Mouse (Mus musculus) neural tube, embryonic 13.5 days (tissue): ENCODE measurements around the gene T2. TPM values are rescaled to one million over a fixed set of nuclear protein-coding genes. Genes with fewer than 3 reads are reported as not detected.

Experiments
- ATAC-seq: fragments of 200-750 bp; cut with Nextera tagmentation; 2 replicates; pipeline ENCODE4 v1.8.0; 2017; ENCODE audit warnings: low read depth, mild to moderate bottlenecking, moderate TSS enrichment, moderate library complexity
- H3K27ac ChIP-seq: fragments of 300-500 bp; sonication (generic); replicated peaks from 2 replicates; pipeline ENCODE4 v1.5.1; 2015; ENCODE audit warnings: moderate library complexity, mild to moderate bottlenecking, inconsistent platforms
- H3K27me3 ChIP-seq: fragments of 300-500 bp; sonication (generic); 2 replicates; pipeline ENCODE4 v1.6.1; 2015; ENCODE audit warnings: mild to moderate bottlenecking, inconsistent platforms
- H3K36me3 ChIP-seq: fragments of 300-500 bp; sonication (generic); 2 replicates; pipeline ENCODE4 v1.6.1; 2015; ENCODE audit warnings: mild to moderate bottlenecking, inconsistent platforms
- H3K4me1 ChIP-seq: fragments of 300-500 bp; sonication (generic); replicated peaks from 2 replicates; pipeline ENCODE4 v1.6.1; 2015; ENCODE audit warnings: inconsistent platforms
- H3K4me2 ChIP-seq: fragments of 300-500 bp; sonication (generic); 2 replicates; pipeline ENCODE4 v1.6.1; 2015; ENCODE audit warnings: inconsistent platforms, mild to moderate bottlenecking, moderate library complexity
- H3K4me3 ChIP-seq: fragments of 300-500 bp; sonication (generic); 2 replicates; pipeline ENCODE4 v1.5.1; 2015; ENCODE audit warnings: mild to moderate bottlenecking, inconsistent platforms
- H3K9ac ChIP-seq: fragments of 300-500 bp; sonication (generic); 2 replicates; pipeline ENCODE4 v1.6.1; 2015; ENCODE audit warnings: moderate library complexity, mild to moderate bottlenecking, inconsistent platforms
- H3K9me3 ChIP-seq: fragments of 300-500 bp; sonication (generic); 2 replicates; pipeline ENCODE4 v1.6.1; 2016; ENCODE audit warnings: inconsistent platforms
- WGBS: fragments of 180-500 bp; shearing (Covaris S2); methylation state at CpG from one replicate; pipeline ENCODE4 v1.1.7; 2015; 5-methylcytosine and 5-hydroxymethylcytosine counted together
- polyA plus RNA-seq: library from polyadenylated mRNA; unstranded; fragments of >200 nt; fragmentation: Nextera tagmentation; extraction: Ambion mirVana; gene quantifications from 2 replicates; pipeline ENCODE4 v1.2.1, GENCODE M21; 2015

The T2 gene
- polyA plus RNA-seq, 1 experiment from 2014 or later = 0.47 TPM

GRCm38 (mm10) chr17:8463482-8464128 lies 107.8 kb downstream of the T2 start:
- H3K4me2 ChIP-seq = no peak overlapping the region
- no peaks in the 10 kb centered on the region for H3K4me1 ChIP-seq
- H3K36me3 ChIP-seq = no peaks in the 10 kb centered on the region
- ATAC-seq = peak; percentile 74; the same call in 1 of the 2 replicates
- H3K9me3 ChIP-seq = no peaks in the 10 kb centered on the region
- H3K27ac ChIP-seq = no peak overlapping the region
- no peak overlapping the region for H3K4me3 ChIP-seq
- peaks cover 17% of the 10 kb centered on the region for H3K27me3 ChIP-seq
- no peak overlapping the region for H3K9ac ChIP-seq
- 29% methylated on average over 9 of the region's 9 CpGs for WGBS

DNA sequence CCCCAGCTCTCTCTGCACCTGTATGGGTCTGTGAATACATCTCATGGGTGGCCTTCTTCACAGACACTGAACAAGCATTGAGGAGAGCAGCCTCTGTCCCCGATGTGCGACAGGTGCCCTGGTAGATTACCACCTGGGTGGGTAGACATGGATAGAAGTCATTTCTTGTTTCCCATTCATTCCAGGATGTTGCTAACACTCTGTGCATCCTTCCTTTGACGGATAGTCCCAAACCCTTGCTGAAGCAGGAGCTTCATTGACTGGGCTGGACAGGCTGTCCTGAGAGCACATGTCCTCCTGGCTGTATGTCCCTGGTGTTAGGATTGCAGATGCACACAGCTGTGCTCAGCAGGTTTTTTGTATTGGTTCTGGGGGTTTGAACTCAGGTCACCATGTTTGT lies 112.0 kb downstream of the T2 start:
- WGBS = 80% methylated on average over 3 of the region's 3 CpGs
- Histone ChIP-seq H3K27me3 (peaks cover 28% of the 10 kb centered on the region), H3K4me3 (no peak overlapping the region), H3K27ac (no peak overlapping the region), H3K9me3 (no peaks in the 10 kb centered on the region), H3K4me1 (no peaks in the 10 kb centered on the region), H3K36me3 (no peaks in the 10 kb centered on the region), H3K4me2 (no peak overlapping the region), H3K9ac (no peak overlapping the region)
- no peak for ATAC-seq

DNA sequence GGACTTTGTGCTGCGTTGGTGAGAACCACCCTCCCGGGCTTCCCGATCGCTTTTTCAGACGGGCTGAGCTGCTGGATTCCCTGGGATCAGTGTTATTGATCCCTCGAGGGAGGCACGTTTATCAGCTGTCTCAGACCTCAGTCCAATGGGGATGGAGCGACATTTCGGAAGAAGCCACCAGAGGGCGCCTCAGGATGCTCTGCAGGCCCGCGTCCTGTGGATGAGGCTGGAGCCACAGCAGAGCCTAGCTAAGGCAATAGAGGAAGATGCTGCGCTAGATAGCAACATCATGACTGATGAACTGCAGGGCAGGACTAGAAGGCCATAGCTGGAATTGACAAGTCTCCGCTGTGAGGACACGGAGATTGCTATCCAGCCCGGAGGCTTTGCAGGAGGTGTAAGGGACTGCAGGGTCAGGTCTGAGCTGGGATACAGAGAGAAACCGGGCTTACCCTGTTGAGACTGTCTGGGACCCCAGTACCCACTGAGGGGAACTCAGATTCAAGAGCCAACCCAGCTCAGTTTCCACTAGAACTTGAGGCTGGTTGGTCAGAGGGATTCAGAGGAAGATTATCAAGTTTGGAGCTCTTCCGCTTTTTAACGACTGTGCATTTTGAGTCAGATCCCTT lies 113.0 kb downstream of the T2 start:
- no peaks in the 10 kb centered on the region for H3K4me1 ChIP-seq
- H3K4me2 ChIP-seq = peak overlapping the region; percentile 18; the same call in 1 of the 2 replicates
- WGBS = 18% methylated on average over 19 of the region's 19 CpGs
- peaks cover 33% of the 10 kb centered on the region for H3K27me3 ChIP-seq
- no peak overlapping the region for H3K27ac ChIP-seq
- no peak overlapping the region for H3K4me3 ChIP-seq
- H3K36me3 ChIP-seq = no peaks in the 10 kb centered on the region
- H3K9me3 ChIP-seq = no peaks in the 10 kb centered on the region
- ATAC-seq = peak; percentile 87
- H3K9ac ChIP-seq = no peak overlapping the region

Other genes starting within 250 kb of the T2 start
- gene Gm49673, start 208.2 kb upstream of the T2 start, polyA plus RNA-seq = 0.23 and 0.28 TPM in 2 replicates
- 13.1 and 13.7 TPM in 2 replicates for gene Rnaset2a, start 207.9 kb upstream of the T2 start, polyA plus RNA-seq
- gene Fgfr1op, start 190.5 kb upstream of the T2 start, polyA plus RNA-seq = 28.4 and 30.4 TPM in 2 replicates
- gene Ccr6, start 119.9 kb upstream of the T2 start, polyA plus RNA-seq = not detected in 2 replicates
- gene Mpc1, start 73.1 kb upstream of the T2 start, polyA plus RNA-seq = 290 and 317 TPM in 2 replicates
- 149 and 165 TPM in 2 replicates for gene Sft2d1, start 44.9 kb upstream of the T2 start, polyA plus RNA-seq
- 9.8 TPM in 2 replicates for gene Prr18, start 18.5 kb upstream of the T2 start, polyA plus RNA-seq
- 0.47 and 1.4 TPM in 2 replicates for gene T, start 78.4 kb downstream of the T2 start, polyA plus RNA-seq
- 10.7 and 13.3 TPM in 2 replicates for gene Pde10a, start 169.4 kb downstream of the T2 start, polyA plus RNA-seq
- not detected in 2 replicates for gene Gm17087, start 211.0 kb downstream of the T2 start, polyA plus RNA-seq